Mouse (Mus musculus) heart, embryonic 15.5 days (tissue): ENCODE measurements around the gene Vangl1. TPM values are rescaled to one million over a fixed set of nuclear protein-coding genes. Genes with fewer than 3 reads are reported as not detected.
"Not testable (repeated sequence)": the region's sequence is repeated elsewhere in the genome, so short reads cannot be mapped to it uniquely, and the experiment has no call there.

Experiments used
- ATAC-seq: fragments of 200-750 bp; cut with Nextera tagmentation; replicated peaks from 2 replicates; pipeline ENCODE4 v1.8.0; 2017; ENCODE audit warnings: low read depth, moderate TSS enrichment; ENCODE audit not compliant: insufficient number of reproducible peaks, insufficient read depth, low FRiP score
- H3K27ac ChIP-seq: fragments of 300-500 bp; sonication (generic); 2 replicates; pipeline ENCODE4 v1.5.1; 2015; ENCODE audit warnings: mild to moderate bottlenecking, inconsistent platforms
- H3K27me3 ChIP-seq: fragments of 300-500 bp; sonication (generic); 2 replicates; pipeline ENCODE4 v1.6.1; 2015; ENCODE audit warnings: inconsistent platforms
- H3K36me3 ChIP-seq: fragments of 300-500 bp; sonication (generic); 2 replicates; pipeline ENCODE4 v1.6.1; 2015; ENCODE audit warnings: mild to moderate bottlenecking, inconsistent platforms
- H3K4me1 ChIP-seq: fragments of 300-500 bp; sonication (generic); replicated peaks from 2 replicates; pipeline ENCODE4 v1.6.1; 2015; ENCODE audit warnings: inconsistent platforms
- H3K4me2 ChIP-seq: fragments of 300-500 bp; sonication (generic); 2 replicates; pipeline ENCODE4 v1.6.1; 2015; ENCODE audit warnings: inconsistent platforms, mild to moderate bottlenecking, moderate library complexity
- H3K4me3 ChIP-seq: fragments of 300-500 bp; sonication (generic); 2 replicates; pipeline ENCODE4 v1.5.1; 2015; ENCODE audit warnings: mild to moderate bottlenecking, inconsistent platforms
- H3K9ac ChIP-seq: fragments of 300-500 bp; sonication (generic); 2 replicates; pipeline ENCODE4 v1.6.1; 2015; ENCODE audit warnings: mild to moderate bottlenecking, inconsistent platforms
- H3K9me3 ChIP-seq: fragments of 300-500 bp; sonication (generic); replicated peaks from 2 replicates; pipeline ENCODE4 v1.6.1; 2016; ENCODE audit warnings: inconsistent platforms
- WGBS: fragments of 180-500 bp; shearing (Covaris S2); methylation state at CpG from one replicate; pipeline ENCODE4 v1.1.7; 2015; ENCODE audit warnings: mixed read lengths; 5-methylcytosine and 5-hydroxymethylcytosine counted together
- polyA plus RNA-seq: library from polyadenylated mRNA; unstranded; fragments of >200 nt; fragmentation: Nextera tagmentation; extraction: Ambion mirVana; gene quantifications from 2 replicates; pipeline ENCODE4 v1.2.1, GENCODE M21; 2015

Gene Vangl1
- polyA plus RNA-seq, 1 experiment from 2014 or later: 20.2 TPM

DNA sequence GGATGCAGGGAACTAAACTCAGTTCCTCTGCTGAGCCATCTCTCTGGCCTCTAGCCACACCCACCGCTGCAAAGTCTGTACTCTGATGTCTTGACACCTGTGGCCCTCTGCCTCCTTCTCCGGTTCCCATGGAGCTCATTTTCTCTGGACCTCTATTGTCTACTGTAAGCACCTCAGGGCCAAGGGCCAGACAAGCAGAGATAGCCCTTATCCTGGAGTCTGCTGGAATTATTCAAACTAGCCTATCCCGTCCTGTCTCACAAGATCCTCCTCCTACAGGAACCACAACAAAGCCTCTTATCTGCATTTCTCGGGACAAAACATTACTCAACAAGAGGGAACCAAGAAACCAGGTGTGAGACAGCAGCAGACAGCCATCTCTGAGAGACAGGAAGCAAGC is 9.8 kb upstream of the Vangl1 start:
- no peak for ATAC-seq
- Histone ChIP-seq H3K4me2 (no peak overlapping the region), H3K36me3 (no peaks in the 10 kb centered on the region), H3K27me3 (no peaks in the 10 kb centered on the region), H3K4me3 (no peak overlapping the region), H3K4me1 (no peaks in the 10 kb centered on the region), H3K9ac (no peak overlapping the region), H3K27ac (no peak overlapping the region), H3K9me3 (peaks cover 3% of the 10 kb centered on the region; the same call in 1 of the 2 replicates)
- WGBS: 43% methylated on average over 4 of the region's 4 CpGs

DNA sequence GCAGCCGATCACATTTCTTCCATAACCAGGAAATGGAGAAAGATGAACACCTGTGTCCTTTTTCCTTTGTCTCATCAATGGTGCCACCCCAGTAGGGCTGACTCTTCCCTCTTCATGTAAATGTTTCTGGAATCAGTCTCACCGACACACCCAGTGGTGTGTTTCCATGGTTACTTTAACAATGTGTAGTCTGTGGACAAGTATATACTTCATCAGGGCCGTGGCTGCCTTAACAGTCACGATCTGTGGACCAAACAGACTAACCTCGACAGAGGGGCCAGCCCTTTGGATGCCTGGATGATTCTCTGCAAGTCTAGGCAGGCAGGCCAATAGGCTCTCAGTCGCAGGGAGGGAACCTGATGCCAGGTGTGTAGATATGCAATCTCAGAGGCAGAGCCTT is 8.4 kb upstream of the Vangl1 start:
- no peak for ATAC-seq
- 69% methylated on average over 6 of the region's 6 CpGs for WGBS
- no peak overlapping the region for H3K4me3 ChIP-seq

DNA sequence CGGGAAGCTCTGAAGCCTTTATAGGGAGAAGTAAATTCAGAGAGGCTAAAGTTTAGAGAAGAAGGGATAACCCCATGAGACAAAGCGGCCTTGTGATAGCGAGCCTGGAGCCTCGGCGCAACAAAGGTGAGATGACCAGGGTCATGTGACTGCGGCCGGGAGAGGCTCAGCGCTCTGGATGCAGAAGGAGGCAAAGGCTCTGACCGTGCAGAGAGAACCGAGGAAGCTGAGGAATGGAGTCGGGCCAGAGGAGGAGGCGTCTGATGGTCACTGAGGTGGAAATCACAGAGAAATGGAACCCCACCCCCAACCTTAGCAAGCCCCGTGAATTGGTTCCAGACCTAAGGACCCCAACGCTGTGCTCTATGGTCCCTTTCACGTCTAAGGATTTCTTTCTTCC is 7.8 kb upstream of the Vangl1 start:
- WGBS: 86% methylated on average over 15 of the region's 15 CpGs
- Histone ChIP-seq H3K4me2 (no peak overlapping the region), H3K9ac (no peak overlapping the region), H3K27ac (no peak overlapping the region), H3K9me3 (peaks cover 3% of the 10 kb centered on the region; the same call in 1 of the 2 replicates), H3K4me3 (no peak overlapping the region), H3K36me3 (no peaks in the 10 kb centered on the region), H3K4me1 (no peaks in the 10 kb centered on the region), H3K27me3 (no peaks in the 10 kb centered on the region)
- ATAC-seq: no peak

More for the DNA sequence above, 8.4 kb upstream of the Vangl1 start:
- Histone ChIP-seq H3K36me3 (no peaks in the 10 kb centered on the region), H3K27me3 (no peaks in the 10 kb centered on the region), H3K9me3 (peaks cover 3% of the 10 kb centered on the region; the same call in 1 of the 2 replicates), H3K4me2 (no peak overlapping the region), H3K27ac (no peak overlapping the region), H3K9ac (no peak overlapping the region), H3K4me1 (no peaks in the 10 kb centered on the region)

GRCm38 (mm10) chr3:102211340-102211739 is 6.8 kb upstream of the Vangl1 start:
- no peak for ATAC-seq
- Histone ChIP-seq H3K27me3 (peaks cover 7% of the 10 kb centered on the region; the same call in 1 of the 2 replicates), H3K4me2 (no peak overlapping the region), H3K4me1 (no peaks in the 10 kb centered on the region), H3K9me3 (peaks cover 3% of the 10 kb centered on the region; the same call in 1 of the 2 replicates), H3K9ac (no peak overlapping the region), H3K27ac (no peak overlapping the region), H3K36me3 (no peaks in the 10 kb centered on the region), H3K4me3 (no peak overlapping the region)
- 78% methylated on average over 2 of the region's 2 CpGs for WGBS

GRCm38 (mm10) chr3:102210775-102211174 is 6.3 kb upstream of the Vangl1 start:
- 76% methylated on average over 3 of the region's 3 CpGs for WGBS
- no peak for ATAC-seq
- Histone ChIP-seq H3K27ac (no peak overlapping the region), H3K36me3 (no peaks in the 10 kb centered on the region), H3K9ac (no peak overlapping the region), H3K4me2 (no peak overlapping the region), H3K4me3 (no peak overlapping the region), H3K9me3 (no peaks in the 10 kb centered on the region), H3K27me3 (peaks cover 12% of the 10 kb centered on the region; the same call in 1 of the 2 replicates), H3K4me1 (no peaks in the 10 kb centered on the region)

GRCm38 (mm10) chr3:102208861-102209260 is 4.4 kb upstream of the Vangl1 start:
- no peak overlapping the region for H3K4me2 ChIP-seq
- no peaks in the 10 kb centered on the region for H3K9me3 ChIP-seq
- ATAC-seq: no peak
- H3K9ac ChIP-seq: no peak overlapping the region
- peaks cover 14% of the 10 kb centered on the region; the same call in 1 of the 2 replicates for H3K27me3 ChIP-seq
- no peak overlapping the region for H3K4me3 ChIP-seq
- no peaks in the 10 kb centered on the region for H3K36me3 ChIP-seq
- H3K27ac ChIP-seq: no peak overlapping the region
- H3K4me1 ChIP-seq: peaks cover 10% of the 10 kb centered on the region
- 74% methylated on average over 6 of the region's 6 CpGs for WGBS

DNA sequence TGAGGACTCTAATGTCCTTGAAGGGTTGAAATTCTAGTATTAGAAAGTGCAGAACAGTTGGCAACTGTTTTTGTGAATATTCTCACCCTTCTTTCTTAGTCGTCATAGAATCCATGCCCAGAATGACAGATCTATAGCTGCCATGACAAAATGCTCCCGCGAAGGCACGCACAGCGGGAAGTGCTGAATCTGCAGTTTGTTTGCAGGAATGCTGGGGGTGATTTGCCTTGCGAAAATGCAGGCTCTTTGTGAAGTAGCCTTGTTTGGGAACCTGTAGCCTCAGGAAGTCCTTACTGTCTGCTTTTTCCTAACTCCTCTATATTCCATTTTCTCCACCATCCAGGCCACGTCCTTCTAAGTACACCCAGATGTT is 951 bp upstream of the Vangl1 start:
- 26% methylated on average over 7 of the region's 7 CpGs for WGBS
- H3K27me3 ChIP-seq: peaks cover 14% of the 10 kb centered on the region; the same call in 1 of the 2 replicates
- H3K36me3 ChIP-seq: no peaks in the 10 kb centered on the region
- H3K9ac ChIP-seq: no peak overlapping the region
- no peak for ATAC-seq
- peak overlapping the region; percentile 4; the same call in 1 of the 2 replicates for H3K27ac ChIP-seq
- H3K4me3 ChIP-seq: no peak overlapping the region
- peaks cover 23% of the 10 kb centered on the region for H3K4me1 ChIP-seq
- H3K9me3 ChIP-seq: no peaks in the 10 kb centered on the region
- H3K4me2 ChIP-seq: peak overlapping the region; percentile 82

- peak overlapping the region; percentile 84; the same call in 1 of the 2 replicates for H3K27ac ChIP-seq
Observed at GRCm38 (mm10) chr3:102204734-102205457, 403 bp upstream of the Vangl1 start.

DNA sequence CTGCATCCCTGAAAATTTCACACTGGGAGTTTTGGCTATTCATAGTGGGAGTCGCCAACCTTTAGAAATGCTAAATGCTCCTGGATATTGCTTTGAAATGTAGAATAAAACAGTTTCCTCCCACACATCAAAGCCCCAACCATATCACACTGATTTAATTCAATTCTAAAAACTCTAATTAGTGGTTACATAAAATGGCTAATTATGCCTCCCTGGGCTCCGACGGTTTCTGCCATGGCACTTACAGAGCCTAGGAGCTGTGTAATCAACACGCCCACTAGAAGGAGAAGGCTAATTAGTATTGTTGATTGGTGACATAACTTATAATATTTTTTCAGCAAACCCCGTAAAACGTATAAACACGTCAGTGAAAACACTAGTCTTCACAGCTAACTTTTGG is 1.4 kb downstream of the Vangl1 start:
- H3K4me3 ChIP-seq: peak overlapping the region; percentile 67
- no peaks in the 10 kb centered on the region for H3K9me3 ChIP-seq
- H3K36me3 ChIP-seq: no peaks in the 10 kb centered on the region
- peak overlapping the region; percentile 82 for H3K4me2 ChIP-seq
- peaks cover 14% of the 10 kb centered on the region; the same call in 1 of the 2 replicates for H3K27me3 ChIP-seq
- no peak for ATAC-seq
- 19% methylated on average over 7 of the region's 7 CpGs for WGBS
- no peak overlapping the region for H3K27ac ChIP-seq
- no peak overlapping the region for H3K9ac ChIP-seq
- H3K4me1 ChIP-seq: peaks cover 46% of the 10 kb centered on the region

More at GRCm38 (mm10) chr3:102204734-102205457, 403 bp upstream of the Vangl1 start:
- peaks cover 14% of the 10 kb centered on the region; the same call in 1 of the 2 replicates for H3K27me3 ChIP-seq
- peak overlapping the region; percentile 67 for H3K4me3 ChIP-seq
- ATAC-seq, H3K36me3 ChIP-seq, H3K9me3 ChIP-seq: not testable (repeated sequence)
- 14% methylated on average over 13 of the region's 17 CpGs for WGBS
- H3K9ac ChIP-seq: peak overlapping the region; percentile 80
- peak overlapping the region; percentile 82 for H3K4me2 ChIP-seq
- H3K4me1 ChIP-seq: peaks cover 28% of the 10 kb centered on the region

DNA sequence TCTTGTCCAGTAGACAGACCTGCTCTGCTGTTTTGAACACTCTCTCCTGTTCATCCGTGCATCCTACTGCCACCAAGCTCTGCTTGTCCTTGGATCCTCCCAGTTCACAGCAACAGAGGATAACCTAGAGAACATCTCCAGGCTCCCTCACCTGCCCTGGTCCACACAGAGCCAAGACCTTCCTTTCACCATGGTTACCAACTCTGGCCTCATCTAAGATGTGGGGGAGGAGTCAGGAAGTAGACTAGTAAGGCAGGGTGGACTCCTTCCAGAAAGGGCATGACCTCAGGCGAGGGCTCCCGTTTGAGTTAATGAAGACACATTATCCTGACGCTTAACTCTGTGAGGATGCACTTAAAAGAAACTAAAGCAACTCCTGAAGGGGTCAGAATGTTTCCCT is 4.5 kb downstream of the Vangl1 start:
- Histone ChIP-seq H3K4me2 (no peak overlapping the region), H3K4me3 (no peak overlapping the region), H3K36me3 (peaks cover 11% of the 10 kb centered on the region; the same call in 1 of the 2 replicates), H3K9me3 (no peaks in the 10 kb centered on the region), H3K4me1 (peaks cover 67% of the 10 kb centered on the region), H3K27ac (no peak overlapping the region), H3K9ac (no peak overlapping the region), H3K27me3 (no peaks in the 10 kb centered on the region)
- WGBS: 48% methylated on average over 4 of the region's 4 CpGs
- ATAC-seq: no peak

DNA sequence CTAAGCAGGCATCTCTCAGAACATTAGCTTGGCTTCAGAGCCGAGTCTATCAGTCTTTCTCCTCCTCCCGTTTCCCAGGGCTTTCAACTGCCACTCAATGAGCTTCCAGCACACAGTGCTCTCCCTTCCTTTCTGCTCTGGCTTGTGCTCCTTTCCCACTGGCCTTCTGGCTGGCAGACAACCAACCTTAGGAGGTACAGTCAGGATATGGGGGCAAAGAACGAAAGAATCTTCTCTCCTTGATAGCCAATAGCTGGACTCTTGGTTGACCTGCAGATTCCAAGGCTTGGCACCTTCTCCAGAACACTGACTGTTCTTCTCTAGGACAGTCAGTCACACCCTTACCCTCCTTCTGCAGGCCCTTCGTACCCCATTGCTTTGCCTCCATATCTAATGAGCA is 5.3 kb downstream of the Vangl1 start:
- Histone ChIP-seq H3K9me3 (no peaks in the 10 kb centered on the region), H3K9ac (no peak overlapping the region), H3K4me1 (peaks cover 70% of the 10 kb centered on the region), H3K4me2 (no peak overlapping the region), H3K27ac (peak overlapping the region; percentile 5; the same call in 1 of the 2 replicates), H3K4me3 (no peak overlapping the region), H3K27me3 (no peaks in the 10 kb centered on the region), H3K36me3 (peaks cover 11% of the 10 kb centered on the region; the same call in 1 of the 2 replicates)
- 38% methylated on average over 4 of the region's 4 CpGs for WGBS
- no peak for ATAC-seq
